Mouse (Mus musculus): ENCODE data around the gene Gm20388.

DNA sequence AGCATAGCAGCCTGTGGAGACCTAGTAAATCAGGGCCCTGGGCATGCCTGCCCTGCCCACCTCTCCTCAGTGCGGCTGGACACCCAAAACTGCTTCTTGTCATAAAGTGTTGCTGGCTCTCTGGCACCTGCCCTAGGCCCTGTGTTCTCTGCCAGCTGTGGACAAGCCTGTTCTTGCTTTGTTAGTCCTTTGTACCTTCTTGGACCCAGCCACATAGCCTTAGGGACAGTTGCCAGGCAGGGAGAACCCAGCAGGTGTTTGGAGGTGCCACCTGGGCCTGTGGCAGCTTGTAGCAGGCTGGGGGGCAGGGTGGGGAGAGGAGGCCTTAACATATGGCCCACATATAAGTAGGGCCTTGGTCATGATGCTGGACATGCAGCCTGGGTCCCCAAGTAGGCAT is 463.4 kb downstream of the Gm20388 start:
- TF ChIP-seq MAFK (IDR thresholded peaks at IDR 0.05; ENCODE audit: insufficient read depth, low read depth, low read length) = no peak
- no peak for TF ChIP-seq ZNF384 (IDR thresholded peaks at IDR 0.05; ENCODE audit: low read depth, low read length)
- no peak for TF ChIP-seq CHD2 (IDR thresholded peaks at IDR 0.05; ENCODE audit: low read depth, low read length)
- TF ChIP-seq HCFC1 (IDR thresholded peaks at IDR 0.05; ENCODE audit: borderline replicate concordance, insufficient read depth, low read length) = no peak
